Mouse (Mus musculus) natural killer cell, adult 2 months (primary cell): Measurements from ENCODE around the gene Rnft2.

Source experiments
- DNase-seq, 2 experiments: peaks; one replicate each; pipeline ENCODE4 v3.0.0; 2022; ENCODE audit warnings: low spot score in 2 of 2

Gene Rnft2

GRCm38 (mm10) chr5:118174310-118175009 is 70.5 kb downstream of the Rnft2 start:
- no peak for DNase-seq

- DNase-seq: no peak
These were observed 72.7 kb downstream of the Rnft2 start for GRCm38 (mm10) chr5:118172078-118172723.

GRCm38 (mm10) chr5:118171665-118172064 is 73.3 kb downstream of the Rnft2 start:
- DNase-seq: no peak

GRCm38 (mm10) chr5:118170888-118171529 is 73.9 kb downstream of the Rnft2 start:
- DNase-seq: peak in 1 of 2 experiments; percentile 21

GRCm38 (mm10) chr5:118169222-118170221 is 75.4 kb downstream of the Rnft2 start:
- DNase-seq: no peak

GRCm38 (mm10) chr5:118167561-118167995 is 77.3 kb downstream of the Rnft2 start:
- DNase-seq: no peak

- no peak for DNase-seq
These were observed 79.5 kb downstream of the Rnft2 start for GRCm38 (mm10) chr5:118165462-118165861.

- no peak for DNase-seq
These were observed 80.3 kb downstream of the Rnft2 start, which contains the start of gene Hrk for GRCm38 (mm10) chr5:118164581-118164980. Hrk (plus strand) TSS chr5:118164648.

GRCm38 (mm10) chr5:118160691-118161090 is 84.2 kb downstream of the Rnft2 start:
- DNase-seq: no peak

- DNase-seq: no peak
These were observed 87.9 kb downstream of the Rnft2 start for GRCm38 (mm10) chr5:118156976-118157375.

- no peak for DNase-seq
These were observed 89.4 kb downstream of the Rnft2 start for GRCm38 (mm10) chr5:118155565-118155947.

GRCm38 (mm10) chr5:118154839-118155564 is 89.9 kb downstream of the Rnft2 start, which contains the start of gene Fbxw8:
Fbxw8 (minus strand) TSS chr5:118155464.
- peak; percentile 84 for DNase-seq

GRCm38 (mm10) chr5:118149711-118150110 is 95.2 kb downstream of the Rnft2 start:
- no peak for DNase-seq

- no peak for DNase-seq
These were observed 97.7 kb downstream of the Rnft2 start for GRCm38 (mm10) chr5:118147264-118147663.

GRCm38 (mm10) chr5:118145999-118146679 is 98.8 kb downstream of the Rnft2 start:
- DNase-seq: no peak

GRCm38 (mm10) chr5:118145458-118145857 is 99.5 kb downstream of the Rnft2 start:
- no peak for DNase-seq

GRCm38 (mm10) chr5:118144770-118145169 is 100.1 kb downstream of the Rnft2 start:
- DNase-seq: no peak

- no peak for DNase-seq
These were observed 100.6 kb downstream of the Rnft2 start for GRCm38 (mm10) chr5:118144327-118144726.

GRCm38 (mm10) chr5:118143211-118144026 is 101.5 kb downstream of the Rnft2 start:
- no peak for DNase-seq
